9 mouse cellular contexts compared by ENCODE assay signal in genomic region chr15:85678351-85678895, GRCm38 (mm10). TPM values are rescaled to one million over a fixed set of nuclear protein-coding genes. Genes with fewer than 3 reads are reported as not detected.
DNase-seq lines count a peak whose midpoint lies in the region; ATAC-seq and TF ChIP-seq lines count a peak whose summit lies in the region.
"Had no signal": no experiment of that assay in that cellular context is flagged by ENCODE, and none has a peak within 500 bp of the region (broad histone marks: within the 10 kb centered on the region; RNA-seq: fewer than 3 reads in every experiment).

No protein-coding gene starts in this region.

- 79% methylated on average over 15 of the region's 15 CpGs for WGBS in lung, postnatal 0 days
- WGBS in lung, adult 2 months: 58% methylated on average over 15 of the region's 15 CpGs
- WGBS in forebrain, postnatal 0 days: 59% methylated on average over 15 of the region's 15 CpGs
- 86% methylated on average over 15 of the region's 15 CpGs for WGBS in stomach, embryonic 15.5 days

- peaks cover 19% of the 10 kb centered on the region; the same call in 1 of the 2 replicates for H3K4me1 ChIP-seq in lung, postnatal 0 days (ENCODE audit: insufficient read depth, low read depth, low read length)
- peaks cover 63% of the 10 kb centered on the region for H3K4me1 ChIP-seq in lung, adult 2 months (ENCODE audit: control insufficient read depth, insufficient read depth, low read length)
- H3K4me1 ChIP-seq in forebrain, postnatal 0 days (ENCODE audit: insufficient read depth): peaks cover 39% of the 10 kb centered on the region
- peaks cover 35% of the 10 kb centered on the region for H3K4me1 ChIP-seq in stomach, embryonic 15.5 days

- no peak for TF ChIP-seq EP300 in lung, postnatal 0 days (IDR thresholded peaks at IDR 0.05)

- ATAC-seq in lung, postnatal 0 days: no peak
- peak; percentile 8 for ATAC-seq in forebrain, postnatal 0 days
- ATAC-seq in stomach, embryonic 15.5 days (ENCODE audit: insufficient read depth, low FRiP score, low read depth): no peak

- 0 out of 2 replicates have a peak, but pooled peaks cover 2% of the 10 kb centered on the region for H3K36me3 ChIP-seq in lung, postnatal 0 days (ENCODE audit: insufficient read depth, low read length)
- H3K36me3 ChIP-seq in forebrain, postnatal 0 days (ENCODE audit: insufficient read depth): peaks cover 8% of the 10 kb centered on the region
- peaks cover 12% of the 10 kb centered on the region for H3K36me3 ChIP-seq in stomach, embryonic 15.5 days

- no peak overlapping the region for H3K4me3 ChIP-seq in lung, postnatal 0 days (ENCODE audit: low read depth, low read length)
- no peak overlapping the region for H3K4me3 ChIP-seq in lung, adult 2 months (replicated peaks; ENCODE audit: extremely low read depth, low read depth, low read length)
- peak overlapping the region; percentile 99 for H3K4me3 ChIP-seq in forebrain, postnatal 0 days (ENCODE audit: low read depth, low read length)
- no peak overlapping the region for H3K4me3 ChIP-seq in stomach, embryonic 15.5 days (replicated peaks)
- H3K4me3 ChIP-seq: erythroblast, embryonic 14.5 days had no signal

- H3K9ac ChIP-seq in lung, postnatal 0 days (replicated peaks; ENCODE audit: low read depth): no peak overlapping the region
- peak overlapping the region; percentile 75 for H3K9ac ChIP-seq in forebrain, postnatal 0 days
- no peak overlapping the region for H3K9ac ChIP-seq in stomach, embryonic 15.5 days

- H3K27ac ChIP-seq in lung, postnatal 0 days (ENCODE audit: low read length): peak overlapping the region; percentile 26; the same call in 1 of the 2 replicates
- H3K27ac ChIP-seq in forebrain, postnatal 0 days (ENCODE audit: low read depth, low read length): peak overlapping the region; percentile 92
- peak overlapping the region; percentile 44; the same call in 1 of the 2 replicates for H3K27ac ChIP-seq in stomach, embryonic 15.5 days

- TF ChIP-seq POLR2A in lung, adult 2 months (IDR thresholded peaks at IDR 0.05; ENCODE audit: borderline replicate concordance, extremely low read depth, low read depth, low read length): no peak

- H3K9me3 ChIP-seq in lung, postnatal 0 days (ENCODE audit: low read length): no peaks in the 10 kb centered on the region
- no peaks in the 10 kb centered on the region for H3K9me3 ChIP-seq in forebrain, postnatal 0 days (ENCODE audit: low read length)
- H3K9me3 ChIP-seq in stomach, embryonic 15.5 days: no peaks in the 10 kb centered on the region

- no peak for TF ChIP-seq CTCF in lung, postnatal 0 days (IDR thresholded peaks at IDR 0.05)
- no peak for TF ChIP-seq CTCF in lung, adult 2 months (IDR thresholded peaks at IDR 0.05; ENCODE audit: insufficient read depth, low read length)
- no peak for TF ChIP-seq CTCF in forebrain, postnatal 0 days (IDR thresholded peaks at IDR 0.05; ENCODE audit: low read depth)

- H3K27me3 ChIP-seq in lung, postnatal 0 days (replicated peaks; ENCODE audit: insufficient read depth, low read length): no peaks in the 10 kb centered on the region
- no peaks in the 10 kb centered on the region for H3K27me3 ChIP-seq in forebrain, postnatal 0 days (ENCODE audit: insufficient read depth, low read length)
- H3K27me3 ChIP-seq in stomach, embryonic 15.5 days (replicated peaks): no peaks in the 10 kb centered on the region

- no peak overlapping the region for H3K4me2 ChIP-seq in lung, postnatal 0 days (replicated peaks; ENCODE audit: low read depth, low read length)
- peak overlapping the region; percentile 91 for H3K4me2 ChIP-seq in forebrain, postnatal 0 days (ENCODE audit: low read depth)
- H3K4me2 ChIP-seq in stomach, embryonic 15.5 days: no peak overlapping the region; the same call in 1 of the 2 replicates

- DNase-seq in heart, adult 11 months: peak; percentile 93
- no peak for DNase-seq in heart, adult 8-10 months (ENCODE audit: low spot score)
- DNase-seq in lung, postnatal 0 days (ENCODE audit: low spot score): no peak
- DNase-seq in lung, adult 2 months: no peak
- peak; percentile 73 for DNase-seq in forebrain, postnatal 0 days
- no peak for DNase-seq in ovary, postnatal 36 days (ENCODE audit: low spot score)
- DNase-seq in layer of hippocampus, postnatal 10 days (ENCODE audit: low spot score in 2 of 2): no peak

RNA-seq across cellular contexts. Expression of gene Ppara, which starts 56.4 kb away (rescaled TPM):
- 10 to 100 TPM; 50.2 to 79.0 (median 59.5) TPM for total RNA-seq in heart, adult 8-10 months (2022)
- polyA plus RNA-seq in lung, postnatal 0 days (2015; fragmentation: Nextera tagmentation; extraction: Ambion mirVana): 5.1 and 5.2 TPM in 2 replicates
- polyA plus RNA-seq in lung, adult 2 months (2012; rRNA removed): 2.2 and 2.3 TPM in 2 replicates
- total RNA-seq in forebrain, postnatal 0 days (2014; rRNA removed): 0.92 and 1.7 TPM in 2 replicates
- 1.9 and 2.0 TPM in 2 replicates for polyA plus RNA-seq in forebrain, postnatal 0 days (2015; fragmentation: Nextera tagmentation; extraction: Ambion mirVana)
- polyA plus RNA-seq in stomach, embryonic 15.5 days (2015; fragmentation: Nextera tagmentation; extraction: Ambion mirVana): 8.7 and 9.6 TPM in 2 replicates
- total RNA-seq in layer of hippocampus, postnatal 10 days (2021): 1 to 10 TPM; 2.3 to 2.9 TPM
- polyA plus RNA-seq: erythroblast, embryonic 14.5 days had no signal

Comparison
In these comparisons a context has a peak if more than half of its experiments do, and no peak if none do; other contexts are left out.
1. DNase-seq: peak in heart, adult 11 months (single experiment) and forebrain, postnatal 0 days (single experiment); none in heart, adult 8-10 months (single experiment), lung, postnatal 0 days (single experiment), lung, adult 2 months (single experiment), ovary, postnatal 36 days (single experiment) and layer of hippocampus, postnatal 10 days (0 of 2).
2. H3K27ac ChIP-seq: peak in every context shown above with its lines; median percentile 92 in forebrain, postnatal 0 days; 44 in stomach, embryonic 15.5 days; 26 in lung, postnatal 0 days.